Mouse (Mus musculus) left cerebral cortex, postnatal 4 days (tissue): Measurements from ENCODE around the gene Olfr1423. TPM values are rescaled to one million over a fixed set of nuclear protein-coding genes. Genes with fewer than 3 reads are reported as not detected.
"Not testable (repeated sequence)": the region's sequence is repeated elsewhere in the genome, so short reads cannot be mapped to it uniquely, and the experiment has no call there.

Experiments
- DNase-seq: peaks from one replicate; pipeline ENCODE4 v3.0.0-alpha.2; 2022
- intact Hi-C: fragments of 180-260 bp; cut with DNase I; formaldehyde crosslinking; loops from one replicate; pipeline ENCODE4 v1.15.1; 2025
- total RNA-seq, 2 experiments: library from RNA; stranded (reverse); gene quantifications; 2 replicates each; pipeline ENCODE4 v1.2.3; 2021

Gene Olfr1423
- total RNA-seq: not detected

DNA sequence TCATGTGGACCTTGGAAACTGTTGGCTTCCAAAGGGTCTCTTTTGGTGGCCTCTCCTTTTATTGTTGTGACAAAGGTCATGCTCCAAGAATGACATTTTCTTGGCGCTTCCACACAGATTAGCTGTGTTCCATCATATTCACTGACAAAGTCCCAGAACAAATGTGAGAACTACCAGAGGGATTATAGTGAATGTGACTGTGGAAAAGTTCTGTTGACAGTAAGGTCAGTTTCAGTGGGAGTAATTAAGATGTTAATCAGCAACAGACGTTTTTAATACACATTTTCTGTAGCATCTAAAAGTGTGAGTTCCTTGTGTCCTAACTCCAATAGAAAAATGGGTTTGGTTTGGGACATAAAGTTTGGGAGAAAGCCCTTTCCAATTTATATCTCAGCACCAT, at the start of gene Olfr1423:
Olfr1423 (minus strand) TSS at position 101 of the 400 bp plus-strand sequence.
- intact Hi-C loops: no loop called here
- no peak for DNase-seq

- intact Hi-C loops, DNase-seq: not testable (repeated sequence)
Observed at GRCm38 (mm10) chr19:12077631-12078030, 36.5 kb upstream of the Olfr1423 start, which contains the start of gene Olfr1425. TSS of gene Olfr1425 (minus strand) at chr19:12077731.

- DNase-seq, intact Hi-C loops: not testable (repeated sequence)
Observed at GRCm38 (mm10) chr19:12069546-12069945, 28.4 kb upstream of the Olfr1423 start.

- DNase-seq, intact Hi-C loops: not testable (repeated sequence)
Observed at GRCm38 (mm10) chr19:12067806-12068205, 26.7 kb upstream of the Olfr1423 start.

DNA sequence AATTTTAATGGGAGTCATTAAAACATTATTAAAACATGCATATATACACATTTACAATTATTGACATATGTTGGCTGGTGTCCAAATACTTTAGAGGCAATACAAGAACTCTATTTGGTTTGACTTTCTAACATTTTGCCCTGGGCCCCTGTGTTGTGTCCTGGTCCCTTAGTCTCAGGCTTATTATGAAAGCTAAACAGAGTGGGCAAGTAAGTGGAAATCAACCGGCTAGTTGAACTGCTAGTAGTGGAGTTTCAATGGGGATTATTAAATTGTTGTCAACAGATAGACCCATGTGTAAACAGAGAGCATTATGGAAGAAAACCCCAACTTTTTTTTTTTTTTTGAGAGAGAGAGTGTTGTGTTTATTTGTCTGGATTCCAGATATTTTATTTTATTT, 21.5 kb upstream of the Olfr1423 start, which contains the start of gene Olfr1424:
Olfr1424 (minus strand) TSS at position 101 of the 400 bp plus-strand sequence.
- DNase-seq, intact Hi-C loops: not testable (repeated sequence)

GRCm38 (mm10) chr19:12043163-12043562, 2.0 kb upstream of the Olfr1423 start:
- DNase-seq: no peak
- intact Hi-C loops: no loop called here

DNA sequence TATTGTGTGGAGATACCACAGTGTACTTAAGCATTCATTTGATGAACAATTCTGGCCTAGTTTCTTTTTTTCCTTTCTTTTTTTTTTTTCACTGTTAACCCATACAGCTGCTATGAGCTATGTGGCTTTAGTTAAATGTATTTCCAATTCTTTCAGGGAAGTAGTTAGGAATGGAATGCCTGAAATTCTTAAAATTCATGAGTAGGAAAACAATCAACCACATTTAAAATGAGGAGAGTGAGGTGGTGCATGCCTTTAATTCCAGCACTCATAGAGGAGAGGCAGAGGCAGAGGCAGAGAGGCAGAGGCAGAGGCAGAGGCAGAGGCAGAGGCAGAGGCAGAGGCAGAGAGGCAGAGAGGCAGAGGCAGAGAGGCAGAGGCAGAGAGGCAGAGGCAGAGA, 3.4 kb downstream of the Olfr1423 start:
- intact Hi-C loops: no loop called here
- DNase-seq: no peak

DNA sequence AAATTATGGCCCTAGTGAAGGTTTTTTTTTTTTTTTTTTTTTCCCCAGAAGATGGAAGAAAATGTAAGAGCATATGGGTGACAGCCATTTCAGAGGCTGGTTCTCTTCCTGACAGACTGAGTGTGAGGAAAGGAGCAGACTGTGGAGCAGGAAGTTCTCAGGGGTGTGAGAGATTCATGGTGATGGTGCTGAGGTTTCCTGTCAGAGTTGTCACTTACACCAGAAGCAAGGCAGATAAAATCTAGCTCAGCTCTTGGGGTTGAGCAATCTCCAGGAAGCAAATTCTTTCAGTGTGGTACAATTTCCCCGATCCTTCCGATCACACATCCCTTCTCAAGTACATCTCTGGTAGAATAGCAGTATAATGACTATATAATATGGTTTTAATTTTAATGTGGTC, 14.5 kb downstream of the Olfr1423 start:
- DNase-seq: no peak
- intact Hi-C loops: no loop called here

DNA sequence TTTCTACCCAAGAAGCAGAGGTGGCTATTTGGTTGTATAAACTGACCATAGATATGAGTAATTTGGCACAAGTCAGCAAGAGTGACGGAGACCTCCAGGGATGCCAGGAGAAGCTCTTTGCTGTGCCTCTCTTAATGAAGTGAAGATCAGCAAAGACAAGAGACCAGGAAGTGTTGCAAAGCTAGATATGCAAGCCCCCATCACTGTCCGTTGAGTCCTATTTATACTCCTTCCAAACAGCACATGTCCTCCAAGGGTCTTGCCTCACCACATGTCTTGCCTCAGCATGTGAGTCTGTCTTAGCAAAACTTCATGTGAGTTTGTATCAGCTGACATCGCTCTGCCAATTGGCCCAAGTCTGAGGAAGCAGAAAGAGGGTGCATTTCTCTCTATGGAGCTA, 15.8 kb downstream of the Olfr1423 start:
- intact Hi-C loops: no loop called here

GRCm38 (mm10) chr19:12024149-12024548, 17.0 kb downstream of the Olfr1423 start:
- intact Hi-C loops: no loop called here
- DNase-seq: no peak

More for the DNA sequence above, 15.8 kb downstream of the Olfr1423 start:
- DNase-seq: no peak

GRCm38 (mm10) chr19:12016192-12016591, 24.9 kb downstream of the Olfr1423 start:
- intact Hi-C loops: loop anchor here (10.0 kb wide), 1 partner anchor 579 kb away; the partner anchor contains the start of gene Gm4952
- no peak for DNase-seq

DNA sequence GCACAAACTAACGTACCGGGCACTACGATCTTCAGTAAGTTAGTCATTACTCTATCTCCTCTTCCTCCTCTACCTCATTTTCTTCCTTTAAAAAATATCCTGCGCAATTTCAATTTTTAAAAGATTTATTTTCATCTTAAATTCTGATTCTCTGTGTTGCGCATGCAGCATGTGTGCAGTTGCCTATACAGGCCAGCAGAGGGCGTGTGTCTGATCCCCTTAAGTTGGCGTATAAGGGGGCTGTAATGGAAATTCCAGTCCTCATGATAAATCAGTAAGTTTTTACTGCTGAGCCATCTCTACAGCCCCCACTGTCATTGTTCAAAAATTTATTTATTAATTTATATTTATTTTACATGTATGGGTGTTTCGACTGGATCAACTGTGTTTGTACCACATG, 25.4 kb downstream of the Olfr1423 start:
- DNase-seq: no peak
- intact Hi-C loops: loop anchor here (10.0 kb wide), 1 partner anchor 579 kb away; the partner anchor contains the start of gene Gm4952

DNA sequence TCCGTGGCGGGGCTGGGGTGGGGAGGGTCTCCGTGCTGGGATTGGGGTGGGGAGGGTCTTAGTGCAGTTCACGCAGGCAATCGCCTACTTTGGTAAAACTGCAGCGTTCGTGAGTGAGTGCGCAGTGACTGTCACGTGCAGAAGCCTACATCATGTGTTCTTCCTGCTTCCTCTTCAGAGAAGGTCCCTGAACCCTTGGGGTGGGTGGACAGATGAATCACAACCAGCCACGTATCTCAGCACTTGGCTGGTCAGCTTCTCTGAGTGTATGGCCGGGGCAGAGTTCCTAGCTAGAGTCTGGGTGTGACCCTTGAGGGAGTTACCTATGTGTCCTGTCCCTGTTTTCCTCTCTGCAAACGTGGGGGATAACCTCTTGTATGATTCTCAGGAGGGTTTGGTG, 27.9 kb downstream of the Olfr1423 start:
- peak; percentile 18 for DNase-seq
- intact Hi-C loops: loop anchor here (5.0 to 10.0 kb wide), 2 partner anchors 489 to 582 kb away; partner anchors contain the start of genes Dtx4 and Gm4952

DNA sequence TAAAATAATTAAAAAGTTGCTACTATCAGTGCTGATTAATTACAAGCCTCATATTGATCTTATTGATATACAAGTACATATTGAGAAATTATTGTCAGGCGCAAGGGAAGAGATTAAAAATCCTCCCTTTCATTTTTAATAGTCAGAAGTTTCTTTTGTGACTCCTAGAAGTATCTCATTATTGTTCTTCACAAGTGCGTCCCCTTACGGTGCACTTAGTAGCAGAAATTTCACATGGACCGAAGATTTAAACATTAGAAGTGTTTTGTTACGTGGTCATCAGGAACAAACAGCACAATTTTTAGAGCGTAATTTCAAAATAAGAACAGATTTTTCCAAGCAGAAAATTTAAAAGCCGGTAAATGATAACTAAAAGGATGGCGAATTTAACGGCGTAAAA, 28.5 kb downstream of the Olfr1423 start:
- intact Hi-C loops: loop anchor here (5.0 to 10.0 kb wide), 2 partner anchors 490 to 582 kb away; partner anchors contain the start of genes Dtx4 and Gm4952
- DNase-seq: no peak

- intact Hi-C loops: loop anchor here (5.0 to 10.0 kb wide), 2 partner anchors 490 to 583 kb away; partner anchors contain the start of genes Dtx4 and Gm4952
Observed at GRCm38 (mm10) chr19:12011560-12012556, 29.3 kb downstream of the Olfr1423 start.

GRCm38 (mm10) chr19:12010916-12011559, 30.1 kb downstream of the Olfr1423 start:
- intact Hi-C loops: loop anchor here (5.0 to 10.0 kb wide), 2 partner anchors 491 to 584 kb away; partner anchors contain the start of genes Dtx4 and Gm4952

More at GRCm38 (mm10) chr19:12011560-12012556, 29.3 kb downstream of the Olfr1423 start:
- peak; percentile 90 for DNase-seq

GRCm38 (mm10) chr19:12010281-12010771, 30.8 kb downstream of the Olfr1423 start:
- DNase-seq: peak; percentile 69
- intact Hi-C loops: loop anchor here (5.0 to 10.0 kb wide), 2 partner anchors 492 to 584 kb away; partner anchors contain the start of genes Dtx4 and Gm4952

More at GRCm38 (mm10) chr19:12010916-12011559, 30.1 kb downstream of the Olfr1423 start:
- peak; percentile 70 for DNase-seq

GRCm38 (mm10) chr19:12009501-12010280, 31.4 kb downstream of the Olfr1423 start:
- intact Hi-C loops: loop anchor here (5.0 to 10.0 kb wide), 3 partner anchors 493 to 785 kb away; partner anchors contain the start of genes Dtx4, Gm4952, Lpxn and Zfp91
- peak; percentile 58 for DNase-seq
